Mouse (Mus musculus) stomach, postnatal 0 days (tissue): ENCODE results near the gene Was.
"Not testable (repeated sequence)": the region's sequence is repeated elsewhere in the genome, so short reads cannot be mapped to it uniquely, and the experiment has no call there.

Experiments
- CTCF ChIP-seq: IDR thresholded peaks from 2 replicates; pipeline ENCODE4 v1.5.1; 2016; ENCODE audit warnings: antibody characterized with exemption, low read depth, mild to moderate bottlenecking, moderate library complexity
- EP300 ChIP-seq: optimal IDR thresholded peaks from 2 replicates; pipeline ENCODE3; 2016; ENCODE audit warnings: antibody characterized with exemption

DNA sequence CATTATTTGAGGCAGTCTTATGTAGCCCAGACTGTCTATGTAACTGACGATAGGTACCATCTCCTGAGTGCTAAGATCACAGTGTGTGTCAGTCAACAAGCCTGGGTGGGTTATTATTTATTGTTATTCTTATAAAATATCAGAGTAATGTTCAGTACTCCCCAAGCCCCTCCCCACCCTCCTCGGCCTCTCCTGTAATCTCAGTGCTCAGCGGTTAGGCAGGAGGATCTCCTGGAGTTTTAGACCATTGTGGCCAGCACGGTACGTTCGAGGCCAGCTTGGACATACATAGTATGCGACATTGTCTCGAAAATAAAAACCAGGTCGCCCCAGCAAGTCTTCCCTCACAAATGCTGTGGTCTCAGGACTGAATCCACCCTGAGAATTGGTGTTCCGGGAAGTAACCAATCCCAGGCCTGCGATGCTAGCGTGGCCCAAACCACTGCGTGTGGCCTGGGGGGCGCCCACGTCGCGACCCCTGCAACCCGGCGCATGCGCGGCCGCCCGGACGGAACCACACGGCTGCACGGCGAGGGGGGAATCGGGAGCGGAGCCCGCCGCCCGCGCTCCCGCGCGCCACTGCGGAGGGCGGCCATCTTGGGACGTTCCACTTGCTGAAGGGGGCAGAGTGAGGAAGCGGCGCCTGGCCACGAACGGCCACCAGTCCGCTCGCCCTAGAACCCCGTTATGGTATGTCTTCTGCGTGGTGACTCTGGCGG is 5.9 kb upstream of the Was start:
- not testable (repeated sequence) for TF ChIP-seq CTCF, EP300
